Mouse (Mus musculus) liver, embryonic 16.5 days (tissue): ENCODE measurements around the gene S100a4. TPM values are rescaled to one million over a fixed set of nuclear protein-coding genes. Genes with fewer than 3 reads are reported as not detected.

Experiments
- ATAC-seq: fragments of 200-750 bp; cut with Nextera tagmentation; 2 replicates; pipeline ENCODE4 v1.8.0; 2017; ENCODE audit warnings: low read depth, mild to moderate bottlenecking, moderate number of reproducible peaks, moderate library complexity
- H3K27ac ChIP-seq: fragments of 300-500 bp; sonication (generic); 2 replicates; pipeline ENCODE4 v1.5.1; 2014; ENCODE audit warnings: mild to moderate bottlenecking, low read length
- H3K27me3 ChIP-seq: fragments of 300-500 bp; sonication (generic); 2 replicates; pipeline ENCODE4 v1.6.1; 2014; ENCODE audit warnings: low read depth, low read length, mixed read lengths; ENCODE audit not compliant: control insufficient read depth, insufficient read depth
- H3K36me3 ChIP-seq: fragments of 300-500 bp; sonication (generic); 2 replicates; pipeline ENCODE4 v1.6.1; 2014; ENCODE audit warnings: mild to moderate bottlenecking; ENCODE audit not compliant: control insufficient read depth, insufficient read depth
- H3K4me1 ChIP-seq: fragments of 300-500 bp; sonication (generic); 2 replicates; pipeline ENCODE4 v1.6.1; 2014; ENCODE audit warnings: low read depth, low read length, mixed read lengths; ENCODE audit not compliant: control insufficient read depth
- H3K4me2 ChIP-seq: fragments of 300-500 bp; sonication (generic); 2 replicates; pipeline ENCODE4 v1.6.1; 2014; ENCODE audit warnings: low read depth, low read length, mixed read lengths
- H3K4me3 ChIP-seq: fragments of 300-500 bp; sonication (generic); 2 replicates; pipeline ENCODE4 v1.5.1; 2014; ENCODE audit warnings: low read depth, mild to moderate bottlenecking, low read length
- H3K9ac ChIP-seq: fragments of 300-500 bp; sonication (generic); 2 replicates; pipeline ENCODE4 v1.6.1; 2014; ENCODE audit warnings: low read depth, low read length
- H3K9me3 ChIP-seq: fragments of 300-500 bp; sonication (generic); replicated peaks from 2 replicates; pipeline ENCODE4 v1.6.1; 2016; ENCODE audit warnings: low read length; ENCODE audit not compliant: control insufficient read depth
- WGBS: fragments of 180-500 bp; shearing (Covaris S2); extraction: QIAGEN DNeasy Blood & Tissue Kit; methylation state at CpG from one replicate; pipeline ENCODE4 v1.1.7; 2014; ENCODE audit not compliant: insufficient replicate concordance; 5-methylcytosine and 5-hydroxymethylcytosine counted together
- polyA plus RNA-seq: library from polyadenylated mRNA; unstranded; fragments of >200 nt; fragmentation: Nextera tagmentation; extraction: Ambion mirVana; gene quantifications from 2 replicates; pipeline ENCODE4 v1.2.1, GENCODE M21; 2015

Gene S100a4
- polyA plus RNA-seq, 1 experiment from 2014 or later: 2.5 TPM

DNA sequence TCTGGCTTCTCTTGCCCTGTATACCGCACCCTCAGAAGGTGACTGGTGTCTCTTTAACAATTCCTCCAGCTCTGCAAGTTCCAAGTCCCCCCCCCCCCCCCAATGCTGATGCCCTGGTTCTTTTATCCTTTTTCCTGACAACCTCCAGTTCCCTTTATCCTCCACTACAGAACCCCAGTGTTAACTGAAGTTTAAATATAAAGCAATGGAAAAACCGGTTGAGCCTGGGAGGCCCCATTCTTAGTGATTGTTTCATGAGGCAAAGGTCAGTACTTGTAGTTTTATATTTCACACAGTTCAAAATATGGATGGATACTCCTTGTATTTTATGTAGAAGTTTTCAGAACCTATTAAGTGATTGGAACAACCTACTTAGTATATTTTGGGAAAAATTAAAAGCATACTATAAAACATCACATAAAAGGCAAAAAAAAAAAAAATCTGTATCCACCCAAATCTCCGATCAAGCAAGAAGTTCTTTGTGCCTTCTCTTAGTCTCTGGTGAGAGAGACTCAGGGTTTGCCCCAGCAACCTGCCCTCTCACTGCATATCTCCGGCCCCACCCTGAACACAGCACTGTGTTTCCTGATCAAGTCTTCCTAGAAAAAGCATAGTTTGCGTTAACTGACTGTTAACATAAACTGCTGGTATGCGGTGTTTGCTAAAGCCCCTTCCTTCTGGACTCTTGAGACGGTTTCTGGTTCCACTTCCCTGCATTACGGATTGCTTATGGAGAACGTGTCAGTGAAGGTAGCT lies 22.9 kb downstream of the S100a4 start:
- H3K4me1 ChIP-seq: no peaks in the 10 kb centered on the region
- H3K4me2 ChIP-seq: no peak overlapping the region
- H3K4me3 ChIP-seq: no peak overlapping the region
- H3K27ac ChIP-seq: no peak overlapping the region
- no peak overlapping the region for H3K9ac ChIP-seq
- ATAC-seq: no peak
- 53% methylated on average over 9 of the region's 9 CpGs for WGBS
- H3K36me3 ChIP-seq: no peaks in the 10 kb centered on the region
- H3K9me3 ChIP-seq: no peaks in the 10 kb centered on the region
- no peaks in the 10 kb centered on the region for H3K27me3 ChIP-seq

- Histone ChIP-seq H3K27ac (no peak overlapping the region), H3K4me3 (no peak overlapping the region), H3K36me3 (no peaks in the 10 kb centered on the region), H3K9ac (no peak overlapping the region), H3K4me2 (no peak overlapping the region), H3K9me3 (no peaks in the 10 kb centered on the region), H3K4me1 (no peaks in the 10 kb centered on the region), H3K27me3 (no peaks in the 10 kb centered on the region)
- no peak for ATAC-seq
- 52% methylated on average over 5 of the region's 5 CpGs for WGBS
Measured at GRCm38 (mm10) chr3:90627366-90627765, 23.8 kb downstream of the S100a4 start.

DNA sequence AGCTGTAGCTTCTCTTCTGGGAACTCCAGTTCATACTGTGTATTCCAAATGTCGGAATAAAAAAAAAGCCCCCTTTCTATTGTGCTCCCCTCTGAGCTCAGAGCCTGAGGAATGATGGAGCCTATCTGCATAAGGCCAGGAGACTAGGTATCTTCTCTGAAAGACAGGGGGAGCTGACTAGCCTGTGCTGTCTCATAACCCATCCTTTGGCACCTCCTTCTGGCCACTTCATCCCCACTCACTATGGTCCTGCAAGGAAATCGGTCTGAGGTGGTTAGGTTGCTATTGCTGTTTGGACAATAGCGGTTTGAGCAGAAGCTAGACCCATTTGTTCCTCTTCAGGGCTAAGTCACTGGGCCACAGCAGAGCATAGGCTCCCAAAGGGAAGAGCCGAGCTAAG lies 24.2 kb downstream of the S100a4 start:
- 43% methylated on average over 4 of the region's 4 CpGs for WGBS
- H3K27ac ChIP-seq: no peak overlapping the region

DNA sequence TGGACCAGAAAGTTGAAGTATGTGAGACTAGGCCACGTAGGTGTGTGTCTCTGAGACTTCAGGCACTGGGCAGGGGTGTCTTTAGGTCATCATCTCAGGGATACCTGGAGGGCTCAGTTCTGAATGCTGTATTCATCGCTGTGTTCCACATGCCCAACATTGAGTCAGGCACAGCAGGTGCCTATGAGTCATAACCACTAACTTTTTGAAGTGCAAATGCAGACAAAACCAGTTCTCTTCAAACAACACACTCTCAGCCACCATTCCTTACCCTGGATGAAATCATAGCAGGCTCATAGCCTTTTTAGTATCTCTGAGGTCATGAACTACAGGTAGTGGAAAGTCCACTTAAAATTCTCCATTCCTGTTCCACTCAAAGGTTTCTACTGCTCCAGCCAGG lies 25.7 kb downstream of the S100a4 start:
- no peaks in the 10 kb centered on the region for H3K4me1 ChIP-seq
- no peak for ATAC-seq
- WGBS: 70% methylated on average over 2 of the region's 2 CpGs
- H3K36me3 ChIP-seq: no peaks in the 10 kb centered on the region
- no peak overlapping the region for H3K4me2 ChIP-seq
- H3K9ac ChIP-seq: no peak overlapping the region
- no peaks in the 10 kb centered on the region for H3K9me3 ChIP-seq
- no peak overlapping the region for H3K27ac ChIP-seq
- no peaks in the 10 kb centered on the region for H3K27me3 ChIP-seq
- no peak overlapping the region for H3K4me3 ChIP-seq

More for the DNA sequence above, 24.2 kb downstream of the S100a4 start:
- no peaks in the 10 kb centered on the region for H3K9me3 ChIP-seq
- no peaks in the 10 kb centered on the region for H3K36me3 ChIP-seq
- H3K4me2 ChIP-seq: no peak overlapping the region
- H3K4me1 ChIP-seq: no peaks in the 10 kb centered on the region
- no peak overlapping the region for H3K4me3 ChIP-seq
- no peak for ATAC-seq
- H3K27me3 ChIP-seq: no peaks in the 10 kb centered on the region
- no peak overlapping the region for H3K9ac ChIP-seq

DNA sequence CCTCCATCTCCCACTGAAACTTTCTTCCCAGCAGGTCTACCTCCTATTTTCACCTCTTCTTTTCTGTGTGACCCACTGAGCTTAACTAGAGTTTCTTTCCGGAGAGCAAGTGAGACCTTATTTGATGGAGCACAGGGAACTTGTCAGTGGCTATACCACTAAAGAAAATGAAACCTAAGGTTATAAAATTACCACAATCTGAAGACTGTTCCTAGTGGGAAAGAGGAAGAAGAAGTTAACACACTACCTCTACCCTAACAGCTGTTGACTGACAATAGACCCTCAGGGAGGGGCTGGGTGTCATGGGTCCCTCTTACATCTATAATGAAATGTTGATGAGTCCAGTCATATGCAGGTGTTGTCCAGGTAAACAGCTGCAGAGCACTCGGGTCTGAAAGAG lies 28.4 kb downstream of the S100a4 start:
- Histone ChIP-seq H3K4me1 (no peaks in the 10 kb centered on the region), H3K27ac (no peak overlapping the region), H3K4me3 (no peak overlapping the region), H3K9me3 (no peaks in the 10 kb centered on the region), H3K9ac (no peak overlapping the region), H3K27me3 (no peaks in the 10 kb centered on the region), H3K36me3 (no peaks in the 10 kb centered on the region), H3K4me2 (no peak overlapping the region)
- no peak for ATAC-seq
- 45% methylated on average over 2 of the region's 2 CpGs for WGBS

GRCm38 (mm10) chr3:90638511-90639275 lies 35.1 kb downstream of the S100a4 start:
- Histone ChIP-seq H3K27ac (no peak overlapping the region), H3K27me3 (no peaks in the 10 kb centered on the region), H3K9ac (no peak overlapping the region), H3K4me2 (no peak overlapping the region), H3K4me3 (no peak overlapping the region), H3K9me3 (no peaks in the 10 kb centered on the region), H3K36me3 (no peaks in the 10 kb centered on the region), H3K4me1 (no peaks in the 10 kb centered on the region)
- WGBS: 39% methylated on average over 1 of the region's 1 CpGs
- no peak for ATAC-seq

DNA sequence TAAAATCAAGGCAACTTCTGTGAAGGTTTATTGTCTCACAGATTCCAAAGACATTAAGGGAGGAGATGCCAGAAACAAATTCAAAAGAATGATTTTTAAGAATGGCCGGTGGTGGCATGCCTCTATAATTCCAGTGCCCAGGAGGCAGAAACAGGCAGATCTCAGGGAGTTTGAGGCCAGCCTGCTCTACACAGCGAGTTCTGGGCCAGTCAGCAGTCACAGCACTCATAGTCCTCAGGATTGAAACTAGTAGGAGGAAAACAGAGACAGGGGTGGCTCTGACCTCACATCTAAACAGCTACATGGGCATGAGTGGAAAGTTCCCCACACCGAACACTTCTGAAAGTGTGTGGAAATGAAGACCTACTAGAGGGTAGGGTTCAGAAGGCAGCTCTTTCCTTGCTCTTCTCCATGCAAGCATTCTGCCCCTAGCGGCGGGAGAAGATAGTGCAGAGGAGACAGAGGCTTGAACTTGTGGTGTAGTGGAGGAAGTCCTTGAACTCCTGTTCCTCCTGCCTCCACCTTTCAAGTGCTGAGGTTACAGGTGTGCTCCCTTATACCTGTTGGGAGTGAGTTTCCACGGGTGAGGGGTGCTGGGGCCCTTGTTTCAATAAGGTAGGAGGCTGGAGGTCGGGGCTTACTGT lies 36.1 kb downstream of the S100a4 start:
- Histone ChIP-seq H3K9ac (no peak overlapping the region), H3K36me3 (no peaks in the 10 kb centered on the region), H3K4me1 (no peaks in the 10 kb centered on the region), H3K4me3 (no peak overlapping the region), H3K27me3 (no peaks in the 10 kb centered on the region), H3K27ac (no peak overlapping the region), H3K9me3 (no peaks in the 10 kb centered on the region), H3K4me2 (no peak overlapping the region)
- no peak for ATAC-seq
- 37% methylated on average over 7 of the region's 7 CpGs for WGBS

DNA sequence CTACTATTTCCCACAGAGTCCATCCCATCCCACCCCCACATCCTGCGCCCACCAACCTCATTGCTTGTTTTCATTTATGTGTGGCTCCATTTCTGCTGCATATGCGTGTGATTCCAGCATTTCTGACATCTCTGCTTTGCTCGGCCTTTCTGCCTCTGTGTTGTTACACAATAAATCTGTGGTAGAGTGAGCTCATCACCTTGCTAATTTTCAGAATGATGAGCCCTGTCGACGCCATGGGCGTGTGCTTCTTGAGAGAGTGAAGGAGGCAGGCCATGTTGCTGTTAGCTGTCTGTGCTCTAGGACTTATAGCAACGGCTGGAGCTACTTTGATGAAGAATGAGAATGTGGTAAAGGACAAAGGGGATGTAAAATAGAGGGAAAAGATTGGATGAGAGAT lies 37.4 kb downstream of the S100a4 start:
- Histone ChIP-seq H3K4me2 (no peak overlapping the region), H3K27ac (no peak overlapping the region), H3K4me3 (no peak overlapping the region), H3K36me3 (no peaks in the 10 kb centered on the region), H3K9me3 (no peaks in the 10 kb centered on the region), H3K9ac (no peak overlapping the region), H3K4me1 (no peaks in the 10 kb centered on the region), H3K27me3 (no peaks in the 10 kb centered on the region)
- ATAC-seq: no peak
- 63% methylated on average over 7 of the region's 7 CpGs for WGBS

- Histone ChIP-seq H3K4me2 (no peak overlapping the region), H3K9me3 (no peaks in the 10 kb centered on the region), H3K4me3 (no peak overlapping the region), H3K27me3 (no peaks in the 10 kb centered on the region), H3K4me1 (no peaks in the 10 kb centered on the region), H3K36me3 (no peaks in the 10 kb centered on the region), H3K9ac (no peak overlapping the region), H3K27ac (no peak overlapping the region)
- no peak for ATAC-seq
- WGBS: 32% methylated on average over 3 of the region's 3 CpGs
Measured at GRCm38 (mm10) chr3:90644220-90644619, 40.6 kb downstream of the S100a4 start.
